Mouse (Mus musculus): ENCODE data around the gene Gm884.
"Not testable (repeated sequence)": the region's sequence is repeated elsewhere in the genome, so short reads cannot be mapped to it uniquely, and the experiment has no call there.

Gene Gm884

DNA sequence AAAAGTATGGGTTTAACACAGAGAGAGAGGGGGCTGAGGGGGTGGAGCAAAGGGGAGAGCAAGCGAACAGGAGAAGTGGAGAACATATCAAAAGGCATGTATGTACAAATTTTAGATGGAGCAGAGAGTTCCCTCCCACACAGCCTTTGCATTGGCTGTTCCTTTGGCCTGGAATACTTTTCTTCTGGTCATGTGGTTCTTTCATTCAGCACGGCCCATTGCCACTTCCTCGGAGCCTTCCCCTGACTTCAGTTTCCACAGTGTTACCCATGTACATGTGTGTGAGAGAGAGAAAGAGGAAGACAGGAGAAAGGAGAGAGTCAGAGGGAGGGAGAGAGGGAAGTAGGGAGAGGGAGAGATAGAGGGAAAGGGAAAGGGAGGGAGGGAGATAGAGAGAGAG lies 14.5 kb upstream of the Gm884 start:
- no peak for DNase-seq (ENCODE audit: low read depth in 1 of 2, low spot score in 2 of 2)

DNA sequence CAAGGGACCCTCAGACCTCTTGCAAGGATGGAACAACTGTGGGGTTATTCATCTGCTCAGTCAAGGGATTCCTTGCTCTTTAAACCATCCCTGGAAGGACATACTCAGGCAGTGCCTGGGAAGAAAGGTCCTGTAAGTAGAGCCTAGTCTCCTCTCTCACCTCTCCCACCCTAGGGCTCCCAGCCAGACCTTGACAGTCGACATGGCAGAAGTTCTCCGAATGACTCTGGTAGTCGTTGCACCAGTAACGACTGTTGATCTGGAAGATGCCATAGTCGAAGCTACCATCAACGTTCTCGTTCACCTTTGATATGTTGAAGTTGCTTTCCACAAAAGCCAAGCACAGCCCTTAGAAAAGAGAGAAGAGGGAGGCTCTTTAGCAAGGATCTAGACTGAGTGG lies 13.9 kb upstream of the Gm884 start:
- no peak for DNase-seq (ENCODE audit: low read depth in 1 of 2, low spot score in 2 of 2)

DNA sequence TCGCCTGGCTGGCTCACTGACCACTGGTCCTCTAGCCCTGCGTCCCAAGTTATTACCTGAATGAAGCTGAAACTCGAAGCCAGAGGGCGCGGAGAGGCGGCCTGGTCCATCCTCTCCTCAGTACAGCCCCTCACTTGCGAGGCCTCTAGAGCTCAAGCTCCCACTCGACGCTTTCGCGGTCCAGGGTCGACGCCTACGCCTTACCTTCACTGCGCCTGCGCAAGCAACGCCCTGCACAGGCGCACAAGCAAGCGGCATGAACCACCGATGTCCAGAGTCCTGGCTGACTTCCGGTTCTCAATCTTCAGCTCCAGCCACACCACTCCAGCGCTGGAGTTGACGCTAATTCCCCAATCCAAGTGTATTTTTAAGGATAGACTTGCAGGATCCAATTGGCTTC lies 6.5 kb upstream of the Gm884 start:
- DNase-seq (ENCODE audit: low read depth in 1 of 2, low spot score in 2 of 2): no peak

DNA sequence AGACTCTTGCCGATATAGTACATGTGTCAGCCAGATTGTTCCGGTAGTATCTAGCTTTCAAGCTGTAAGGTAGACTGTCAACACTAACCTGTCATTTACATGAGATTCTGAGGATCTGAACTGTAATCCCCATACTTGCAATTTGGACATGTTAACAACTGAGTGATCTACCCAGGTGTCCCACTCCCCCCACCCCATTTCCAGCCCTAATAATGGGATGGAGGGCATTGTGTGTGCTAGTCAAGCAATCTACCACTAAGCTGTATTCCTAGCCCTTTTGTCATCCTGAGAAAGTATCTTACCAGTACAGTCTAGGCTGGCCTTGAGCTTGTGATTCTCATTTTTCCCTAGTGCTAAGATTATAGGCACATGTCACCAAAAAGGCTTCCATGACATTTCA lies 10.2 kb downstream of the Gm884 start:
- no peak for DNase-seq (ENCODE audit: low read depth in 1 of 2, low spot score in 2 of 2)

DNA sequence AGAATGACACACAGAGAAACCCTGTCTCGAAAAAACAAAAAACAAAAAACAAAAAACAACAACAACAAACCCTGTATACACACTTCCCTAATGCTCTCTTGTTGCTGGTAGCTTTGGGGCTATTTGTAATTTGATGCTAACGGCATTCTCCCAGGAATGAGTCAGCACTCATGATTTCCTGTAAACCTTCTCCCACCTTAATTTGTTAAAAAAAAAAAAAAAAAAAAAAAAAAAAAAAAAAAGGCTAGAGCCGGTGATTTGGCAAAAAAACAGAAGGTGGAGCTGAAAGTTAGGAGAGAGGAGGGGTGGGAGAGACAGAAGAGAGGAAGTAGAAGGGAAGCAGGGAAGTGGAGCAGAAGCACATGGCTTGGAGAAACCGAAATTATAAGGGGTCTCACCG lies 14.3 kb downstream of the Gm884 start:
- DNase-seq (ENCODE audit: low read depth in 1 of 2, low spot score in 2 of 2): no peak

DNA sequence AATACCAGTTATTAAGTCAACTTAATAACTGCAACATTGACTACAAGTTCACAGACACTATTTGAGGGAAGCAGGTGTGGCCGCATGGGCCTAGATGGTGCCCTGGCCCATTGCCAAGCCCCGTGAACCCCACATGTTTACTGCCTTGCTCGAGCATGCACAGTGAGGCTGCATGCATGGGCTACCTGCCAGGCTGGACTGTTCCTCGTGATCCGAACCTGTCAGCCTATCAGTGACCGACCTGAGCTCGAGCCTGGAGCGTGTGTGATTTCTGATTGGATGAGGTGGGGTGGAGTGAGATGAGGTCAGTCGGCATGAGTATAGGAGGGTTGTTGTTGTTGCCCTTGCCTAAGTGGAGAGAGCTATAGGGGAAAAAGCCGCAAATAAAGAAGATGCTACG lies 42.6 kb downstream of the Gm884 start:
- DNase-seq (ENCODE audit: low read depth in 1 of 2, low spot score in 2 of 2): no peak

DNA sequence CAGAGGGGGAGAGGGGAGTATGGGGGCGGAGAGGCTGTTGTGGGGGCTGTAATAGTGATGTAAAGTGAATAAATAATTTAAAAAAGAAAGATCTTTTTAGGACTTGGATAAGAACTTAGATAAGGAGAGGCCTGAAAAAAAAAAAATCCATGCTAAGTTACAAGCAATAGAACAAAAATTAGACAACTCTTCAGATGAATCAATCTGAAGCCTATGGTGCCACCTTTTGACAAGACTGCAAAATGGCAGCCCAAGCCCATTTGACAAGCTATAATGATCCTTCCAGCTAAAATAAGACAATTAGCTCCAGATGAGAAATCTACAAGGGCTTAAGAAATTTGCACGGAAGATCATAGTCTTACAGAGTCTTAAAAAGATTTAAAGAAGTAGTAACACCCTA lies 64.9 kb downstream of the Gm884 start:
- no peak for DNase-seq (ENCODE audit: low read depth in 1 of 2, low spot score in 2 of 2)

DNA sequence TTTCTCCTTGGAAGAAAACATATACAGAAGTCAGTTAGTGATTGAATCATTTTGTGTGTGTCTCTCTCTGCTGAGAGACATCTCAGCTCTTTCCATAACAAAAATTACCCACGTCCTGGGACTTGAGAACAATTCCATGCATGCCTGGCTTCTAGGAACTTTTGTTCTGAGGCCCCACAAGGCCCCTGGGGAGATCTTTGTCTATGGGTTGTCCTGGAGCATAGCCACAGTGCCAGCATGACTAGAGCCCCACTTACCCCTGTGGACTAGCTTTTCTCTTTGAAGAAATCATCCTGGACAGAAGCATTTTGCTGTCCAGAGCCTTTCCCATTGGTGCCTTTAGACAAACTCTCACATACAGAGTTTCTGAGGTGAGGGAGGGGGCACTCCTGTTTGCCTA lies 86.0 kb downstream of the Gm884 start:
- not testable (repeated sequence) for DNase-seq (ENCODE audit: low read depth in 1 of 2, low spot score in 2 of 2)

DNA sequence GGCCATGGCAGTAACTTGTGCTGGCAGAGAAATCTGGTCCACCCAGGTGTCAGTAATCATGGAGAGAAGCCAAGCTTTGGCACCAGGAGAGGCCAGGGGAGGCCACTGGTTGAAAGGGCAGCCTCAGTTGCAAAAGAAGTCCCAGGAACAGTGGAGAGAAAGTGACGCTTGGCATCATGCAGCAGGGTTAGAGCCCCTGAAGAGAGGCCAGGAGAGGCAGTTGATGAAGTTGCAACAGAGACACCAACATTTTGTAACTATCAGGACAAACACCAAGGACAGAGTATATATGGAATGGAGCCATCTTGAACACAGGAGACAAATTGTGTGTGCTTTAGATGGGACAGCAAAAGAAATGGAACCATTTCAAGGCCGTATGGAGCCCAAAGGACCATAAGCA lies 108.8 kb downstream of the Gm884 start:
- DNase-seq (ENCODE audit: low read depth in 1 of 2, low spot score in 2 of 2): no peak

DNA sequence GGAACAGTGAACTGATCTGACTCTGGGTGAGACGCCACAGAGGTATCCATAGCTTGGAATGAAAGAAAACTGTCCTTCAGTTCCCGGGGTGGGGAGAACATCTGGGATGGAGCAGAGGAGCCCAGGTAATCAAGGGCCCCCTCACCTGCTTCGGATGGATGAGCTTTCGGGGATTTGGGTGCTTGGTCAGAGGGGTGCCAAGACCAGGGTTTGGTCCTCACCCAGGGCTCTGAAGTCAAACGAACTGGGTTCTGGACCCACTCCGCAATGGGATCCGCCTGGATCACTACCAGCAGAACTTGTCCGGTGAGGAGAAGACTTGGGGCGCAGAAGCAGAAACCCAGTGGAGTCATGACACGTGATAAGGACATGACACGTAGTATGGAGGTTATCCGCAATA lies 116.4 kb downstream of the Gm884 start, which contains the start of gene Lrrc37a:
Gene Lrrc37a, minus strand, starts transcription at position 101 of the 400 bp plus-strand sequence.
- no peak for DNase-seq (ENCODE audit: low read depth in 1 of 2, low spot score in 2 of 2)
